Mouse (Mus musculus) left cerebral cortex, adult 18-20 months (tissue): ENCODE measurements around the gene Uvrag. TPM values are rescaled to one million over a fixed set of nuclear protein-coding genes. Genes with fewer than 3 reads are reported as not detected.

Source experiments
- DNase-seq, 2 experiments: peaks; one replicate each; pipeline ENCODE4 v3.0.0; 2021 to 2022; ENCODE audit warnings: low spot score in 2 of 2, mixed read lengths in 1 of 2
- long read RNA-seq, 2 experiments: library from polyadenylated mRNA; stranded (forward); transcript quantifications; one replicate each; pipeline ENCODE4 v2.0.0; 2021
- total RNA-seq, 2 experiments: library from RNA; stranded (reverse); gene quantifications; 2 replicates each; pipeline ENCODE4 v1.2.3; 2021

The Uvrag gene
- 10 to 100 TPM; 51.7 to 56.8 TPM for total RNA-seq
- long read RNA-seq, experiment 1, full-length matches to known transcripts, result 45 of 65 reads
- long read RNA-seq, experiment 1, partial matches to known transcripts, result 7 of 65 reads
- long read RNA-seq, experiment 1, other reads (novel, unspliced or antisense), result 13 of 65 reads
- long read RNA-seq, experiment 2, full-length matches to known transcripts, result 37 of 52 reads
- long read RNA-seq, experiment 2, partial matches to known transcripts, result 2 of 52 reads
- long read RNA-seq, experiment 2, other reads (novel, unspliced or antisense), result 13 of 52 reads

GRCm38 (mm10) chr7:99140984-99141918 is at the start of gene Uvrag:
Gene Uvrag, minus strand, starts transcription at chr7:99141141.
- DNase-seq, result peak; percentile 99

- no peak for DNase-seq
Measured at GRCm38 (mm10) chr7:99189885-99190284, 48.9 kb upstream of the Uvrag start.

GRCm38 (mm10) chr7:99188630-99189029 is 47.7 kb upstream of the Uvrag start:
- no peak for DNase-seq

GRCm38 (mm10) chr7:99187451-99187850 is 46.5 kb upstream of the Uvrag start:
- DNase-seq, result no peak

GRCm38 (mm10) chr7:99185405-99185804 is 44.5 kb upstream of the Uvrag start:
- no peak for DNase-seq

- no peak for DNase-seq
Measured at GRCm38 (mm10) chr7:99183751-99184150, 42.8 kb upstream of the Uvrag start.

- peak; percentile 90 to 91 for DNase-seq
Measured at GRCm38 (mm10) chr7:99182432-99183172, 41.7 kb upstream of the Uvrag start, which contains the start of gene Dgat2. Gene Dgat2, minus strand, starts transcription at chr7:99182719.

GRCm38 (mm10) chr7:99181619-99182431 is 40.9 kb upstream of the Uvrag start:
- DNase-seq, result peak in 1 of 2 experiments; percentile 30

GRCm38 (mm10) chr7:99180162-99180561 is 39.2 kb upstream of the Uvrag start:
- DNase-seq, result no peak

- no peak for DNase-seq
Measured at GRCm38 (mm10) chr7:99179271-99179670, 38.3 kb upstream of the Uvrag start.

GRCm38 (mm10) chr7:99177386-99177785 is 36.4 kb upstream of the Uvrag start:
- no peak for DNase-seq

GRCm38 (mm10) chr7:99175666-99176065 is 34.7 kb upstream of the Uvrag start:
- no peak for DNase-seq

- no peak for DNase-seq
Measured at GRCm38 (mm10) chr7:99175118-99175517, 34.2 kb upstream of the Uvrag start.

GRCm38 (mm10) chr7:99174006-99174405 is 33.1 kb upstream of the Uvrag start:
- DNase-seq, result no peak

- DNase-seq, result no peak
Measured at GRCm38 (mm10) chr7:99172898-99173297, 32.0 kb upstream of the Uvrag start.

GRCm38 (mm10) chr7:99171730-99172463 is 31.0 kb upstream of the Uvrag start:
- DNase-seq, result no peak

- DNase-seq, result no peak
Measured at GRCm38 (mm10) chr7:99170519-99170918, 29.6 kb upstream of the Uvrag start.

GRCm38 (mm10) chr7:99169717-99170403 is 28.9 kb upstream of the Uvrag start:
- peak in 1 of 2 experiments; percentile 47 for DNase-seq

- no peak for DNase-seq
Measured at GRCm38 (mm10) chr7:99168756-99169155, 27.8 kb upstream of the Uvrag start.
